Mouse (Mus musculus): ENCODE data around the gene Cep78. TPM values are rescaled to one million over a fixed set of nuclear protein-coding genes. Genes with fewer than 3 reads are reported as not detected.

Gene Cep78
- total and polyA plus RNA-seq, 2 experiments from 2014 or later = 23.4 to 27.0 TPM

GRCm38 (mm10) chr19:15948426-15948825, 36.4 kb downstream of the Cep78 start:
- Histone ChIP-seq H3K36me3 (ENCODE audit: insufficient read depth) (no peaks in the 10 kb centered on the region), H3K27me3 (ENCODE audit: insufficient read depth, low read length) (no peaks in the 10 kb centered on the region), H3K9me3 (ENCODE audit: low read length) (no peaks in the 10 kb centered on the region), H3K27ac (ENCODE audit: low read depth, low read length) (no peak overlapping the region), H3K4me3 (ENCODE audit: low read depth, low read length) (no peak overlapping the region), H3K9ac (no peak overlapping the region), H3K4me1 (ENCODE audit: insufficient read depth) (no peaks in the 10 kb centered on the region), H3K4me2 (ENCODE audit: low read depth) (no peak overlapping the region)
- WGBS = 90% methylated on average over 7 of the region's 7 CpGs
- no peak for TF ChIP-seq CTCF (IDR thresholded peaks at IDR 0.05; ENCODE audit: low read depth)
- ATAC-seq = no peak
- DNase-seq = no peak

GRCm38 (mm10) chr19:15947237-15947636, 37.6 kb downstream of the Cep78 start, which contains the start of gene Psat1:
Gene Psat1 (minus strand): TSS chr19:15947337.
- ATAC-seq (no peak), DNase-seq (no peak)
- no peak within 1 kb of the TSS for H3K4me3 ChIP-seq (ENCODE audit: low read depth, low read length)
- no peak within 1 kb of the TSS for H3K27ac ChIP-seq (ENCODE audit: low read depth, low read length)
- H3K27me3 ChIP-seq (ENCODE audit: insufficient read depth, low read length) = no peaks in the 10 kb centered on the region
- H3K4me2 ChIP-seq (ENCODE audit: low read depth) = no peak within 1 kb of the TSS
- WGBS = 90% methylated on average over 7 of the region's 7 CpGs
- H3K9ac ChIP-seq = no peak within 1 kb of the TSS
- no peaks in the 10 kb centered on the region for H3K36me3 ChIP-seq (ENCODE audit: insufficient read depth)
- TF ChIP-seq CTCF (IDR thresholded peaks at IDR 0.05; ENCODE audit: low read depth) = no peak
- no peaks in the 10 kb centered on the region for H3K4me1 ChIP-seq (ENCODE audit: insufficient read depth)
- no peaks in the 10 kb centered on the region for H3K9me3 ChIP-seq (ENCODE audit: low read length)

GRCm38 (mm10) chr19:15946663-15947062, 38.1 kb downstream of the Cep78 start:
- no peaks in the 10 kb centered on the region for H3K36me3 ChIP-seq (ENCODE audit: insufficient read depth)
- no peaks in the 10 kb centered on the region for H3K27me3 ChIP-seq (ENCODE audit: insufficient read depth, low read length)
- DNase-seq (no peak), ATAC-seq (no peak)
- no peak overlapping the region for H3K4me3 ChIP-seq (ENCODE audit: low read depth, low read length)
- whole genome bisulfite sequencing = 79% methylated on average over 10 of the region's 10 CpGs
- no peak for TF ChIP-seq CTCF (IDR thresholded peaks at IDR 0.05; ENCODE audit: low read depth)
- H3K9ac ChIP-seq = no peak overlapping the region
- no peak overlapping the region for H3K4me2 ChIP-seq (ENCODE audit: low read depth)
- H3K4me1 ChIP-seq (ENCODE audit: insufficient read depth) = no peaks in the 10 kb centered on the region
- no peak overlapping the region for H3K27ac ChIP-seq (ENCODE audit: low read depth, low read length)
- H3K9me3 ChIP-seq (ENCODE audit: low read length) = no peaks in the 10 kb centered on the region

GRCm38 (mm10) chr19:15943117-15943423, 41.7 kb downstream of the Cep78 start:
- H3K36me3 ChIP-seq (ENCODE audit: insufficient read depth) = no peaks in the 10 kb centered on the region
- no peak overlapping the region for H3K4me3 ChIP-seq (ENCODE audit: low read depth, low read length)
- WGBS = 67% methylated on average over 7 of the region's 7 CpGs
- DNase-seq (no peak), ATAC-seq (no peak)
- H3K4me1 ChIP-seq (ENCODE audit: insufficient read depth) = no peaks in the 10 kb centered on the region
- no peak overlapping the region for H3K27ac ChIP-seq (ENCODE audit: low read depth, low read length)
- H3K9ac ChIP-seq = no peak overlapping the region
- H3K4me2 ChIP-seq (ENCODE audit: low read depth) = no peak overlapping the region
- no peak for TF ChIP-seq CTCF (IDR thresholded peaks at IDR 0.05; ENCODE audit: low read depth)
- H3K9me3 ChIP-seq (ENCODE audit: low read length) = no peaks in the 10 kb centered on the region
- H3K27me3 ChIP-seq (ENCODE audit: insufficient read depth, low read length) = no peaks in the 10 kb centered on the region

GRCm38 (mm10) chr19:15942421-15943116, 42.2 kb downstream of the Cep78 start:
- no peaks in the 10 kb centered on the region for H3K4me1 ChIP-seq (ENCODE audit: insufficient read depth)
- H3K36me3 ChIP-seq (ENCODE audit: insufficient read depth) = no peaks in the 10 kb centered on the region
- no peaks in the 10 kb centered on the region for H3K9me3 ChIP-seq (ENCODE audit: low read length)
- no peak overlapping the region for H3K4me2 ChIP-seq (ENCODE audit: low read depth)
- TF ChIP-seq CTCF (IDR thresholded peaks at IDR 0.05; ENCODE audit: low read depth) = no peak
- no peak overlapping the region for H3K27ac ChIP-seq (ENCODE audit: low read depth, low read length)
- WGBS = 35% methylated on average over 11 of the region's 11 CpGs
- no peak overlapping the region for H3K9ac ChIP-seq
- ATAC-seq = no peak
- DNase-seq = no peak
- H3K27me3 ChIP-seq (ENCODE audit: insufficient read depth, low read length) = no peaks in the 10 kb centered on the region
- no peak overlapping the region for H3K4me3 ChIP-seq (ENCODE audit: low read depth, low read length)

GRCm38 (mm10) chr19:15941399-15941798, 43.4 kb downstream of the Cep78 start:
- 84% methylated on average over 8 of the region's 8 CpGs for WGBS
- H3K27me3 ChIP-seq (ENCODE audit: insufficient read depth, low read length) = no peaks in the 10 kb centered on the region
- no peaks in the 10 kb centered on the region for H3K9me3 ChIP-seq (ENCODE audit: low read length)
- H3K27ac ChIP-seq (ENCODE audit: low read depth, low read length) = no peak overlapping the region
- H3K9ac ChIP-seq = no peak overlapping the region
- TF ChIP-seq CTCF (IDR thresholded peaks at IDR 0.05; ENCODE audit: low read depth) = no peak
- ATAC-seq (no peak), DNase-seq (no peak)
- no peaks in the 10 kb centered on the region for H3K4me1 ChIP-seq (ENCODE audit: insufficient read depth)
- no peak overlapping the region for H3K4me2 ChIP-seq (ENCODE audit: low read depth)
- H3K36me3 ChIP-seq (ENCODE audit: insufficient read depth) = no peaks in the 10 kb centered on the region
- H3K4me3 ChIP-seq (ENCODE audit: low read depth, low read length) = no peak overlapping the region

- DNase-seq = peak; percentile 68
- Histone ChIP-seq H3K4me1 (ENCODE audit: insufficient read depth) (peaks cover 13% of the 10 kb centered on the region), H3K4me3 (ENCODE audit: low read depth, low read length) (peak overlapping the region; percentile 61; the same call in 1 of the 2 replicates), H3K27ac (ENCODE audit: low read depth, low read length) (peak overlapping the region; percentile 62), H3K9me3 (ENCODE audit: low read length) (no peaks in the 10 kb centered on the region), H3K4me2 (ENCODE audit: low read depth) (peak overlapping the region; percentile 98), H3K36me3 (ENCODE audit: insufficient read depth) (no peaks in the 10 kb centered on the region), H3K27me3 (ENCODE audit: insufficient read depth, low read length) (no peaks in the 10 kb centered on the region), H3K9ac (no peak overlapping the region)
- TF ChIP-seq CTCF (IDR thresholded peaks at IDR 0.05; ENCODE audit: low read depth) = no peak
- WGBS = 2% methylated on average over 4 of the region's 4 CpGs
- peak; percentile 5 for ATAC-seq
Measured at GRCm38 (mm10) chr19:15925719-15926045, 59.1 kb downstream of the Cep78 start.
